Mouse (Mus musculus) neural tube, embryonic 11.5 days (tissue): ENCODE results near the gene Mpv17l. TPM values are rescaled to one million over a fixed set of nuclear protein-coding genes. Genes with fewer than 3 reads are reported as not detected.
"Not testable (repeated sequence)": the region's sequence is repeated elsewhere in the genome, so short reads cannot be mapped to it uniquely, and the experiment has no call there.

Source experiments
- ATAC-seq: fragments of 200-750 bp; cut with Nextera tagmentation; 2 replicates; pipeline ENCODE4 v1.8.0; 2017; ENCODE audit warnings: moderate number of reproducible peaks, mild to moderate bottlenecking, moderate TSS enrichment, moderate library complexity; ENCODE audit not compliant: insufficient read depth, low FRiP score, low TSS enrichment
- DNase-seq: peaks from one replicate; pipeline ENCODE4 v3.0.0-alpha.2; 2015; ENCODE audit warnings: low spot score
- H3K27ac ChIP-seq: fragments of 300-500 bp; sonication (generic); 2 replicates; pipeline ENCODE4 v1.5.1; 2014; ENCODE audit warnings: low read depth, mild to moderate bottlenecking, low read length
- H3K27me3 ChIP-seq: fragments of 300-500 bp; sonication (generic); 2 replicates; pipeline ENCODE4 v1.6.1; 2014; ENCODE audit warnings: mild to moderate bottlenecking, low read length, mixed read lengths; ENCODE audit not compliant: control insufficient read depth, insufficient read depth
- H3K36me3 ChIP-seq: fragments of 300-500 bp; sonication (generic); 2 replicates; pipeline ENCODE4 v1.6.1; 2014; ENCODE audit warnings: mild to moderate bottlenecking, low read length, moderate library complexity, mixed read lengths; ENCODE audit not compliant: control insufficient read depth, insufficient read depth
- H3K4me1 ChIP-seq: fragments of 300-500 bp; sonication (generic); 2 replicates; pipeline ENCODE4 v1.6.1; 2014; ENCODE audit warnings: low read length, mixed read lengths; ENCODE audit not compliant: control insufficient read depth, insufficient read depth
- H3K4me2 ChIP-seq: fragments of 300-500 bp; sonication (generic); 2 replicates; pipeline ENCODE4 v1.6.1; 2014; ENCODE audit warnings: low read depth, mild to moderate bottlenecking, moderate library complexity
- H3K4me3 ChIP-seq: fragments of 300-500 bp; sonication (generic); 2 replicates; pipeline ENCODE4 v1.5.1; 2014; ENCODE audit warnings: low read depth, low read length
- H3K9ac ChIP-seq: fragments of 300-500 bp; sonication (generic); 2 replicates; pipeline ENCODE4 v1.6.1; 2014; ENCODE audit warnings: mild to moderate bottlenecking, low read length
- H3K9me3 ChIP-seq: fragments of 300-500 bp; sonication (generic); 2 replicates; pipeline ENCODE4 v1.6.1; 2016; ENCODE audit warnings: low read length; ENCODE audit not compliant: control insufficient read depth
- WGBS: fragments of 180-500 bp; shearing (Covaris S2); extraction: QIAGEN DNeasy Blood & Tissue Kit; methylation state at CpG from one replicate; pipeline ENCODE4 v1.1.7; 2014; 5-methylcytosine and 5-hydroxymethylcytosine counted together
- polyA plus RNA-seq: library from polyadenylated mRNA; unstranded; fragments of >200 nt; fragmentation: Nextera tagmentation; extraction: Ambion mirVana; gene quantifications from 2 replicates; pipeline ENCODE4 v1.2.1, GENCODE M21; 2014

Gene Mpv17l
- polyA plus RNA-seq, 1 experiment from 2014 or later = 5.3 TPM

DNA sequence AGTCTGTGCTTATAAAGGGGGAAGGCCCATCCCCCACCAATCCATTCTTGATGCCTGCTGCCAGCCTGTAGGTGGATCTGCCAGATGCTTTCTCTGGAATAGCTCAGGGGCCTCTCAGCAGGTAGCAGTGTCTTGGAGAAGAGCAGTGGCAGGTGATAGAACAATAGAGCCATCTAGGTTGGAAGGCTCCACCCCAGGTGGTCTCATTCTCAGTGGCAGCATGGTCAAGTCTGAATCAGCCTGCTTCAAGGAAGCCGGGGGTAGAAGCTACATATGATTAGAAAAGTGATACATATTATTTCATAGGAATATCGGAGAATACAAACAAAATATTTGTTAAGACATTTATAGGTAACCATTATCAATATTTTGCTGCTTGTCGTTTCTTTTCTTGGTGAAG lies 78.8 kb downstream of the Mpv17l start:
- H3K27me3 ChIP-seq, DNase-seq, H3K4me3 ChIP-seq, H3K36me3 ChIP-seq, H3K4me2 ChIP-seq, H3K9ac ChIP-seq, H3K4me1 ChIP-seq, H3K9me3 ChIP-seq, H3K27ac ChIP-seq, ATAC-seq: not testable (repeated sequence)
- 68% methylated on average over 3 of the region's 3 CpGs for WGBS

DNA sequence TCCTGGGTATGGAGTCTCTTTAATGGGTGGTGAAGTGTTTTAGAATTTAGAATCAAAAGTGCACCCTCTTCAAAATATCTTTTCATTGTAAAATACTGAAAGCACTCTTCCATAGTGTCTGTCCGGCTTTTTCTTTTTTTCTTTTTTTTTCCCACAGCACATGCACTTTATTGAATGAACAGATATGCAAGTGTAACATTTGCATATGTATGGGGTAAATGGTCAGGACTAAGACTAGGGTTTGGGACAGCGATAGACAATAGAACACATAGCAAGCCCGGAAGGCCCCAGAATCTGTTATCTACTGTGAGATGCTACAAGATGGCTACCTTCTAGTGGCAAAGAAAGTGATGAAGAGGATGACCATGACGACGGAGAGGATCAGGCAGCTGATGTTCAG lies 80.2 kb downstream of the Mpv17l start:
- H3K4me2 ChIP-seq = no peak overlapping the region
- 94% methylated on average over 5 of the region's 5 CpGs for WGBS
- ATAC-seq (no peak), DNase-seq (no peak)
- no peak overlapping the region for H3K27ac ChIP-seq
- H3K36me3 ChIP-seq = no peaks in the 10 kb centered on the region
- H3K4me1 ChIP-seq = no peaks in the 10 kb centered on the region
- H3K9me3 ChIP-seq = no peaks in the 10 kb centered on the region
- no peak overlapping the region for H3K4me3 ChIP-seq
- H3K9ac ChIP-seq = no peak overlapping the region
- H3K27me3 ChIP-seq = no peaks in the 10 kb centered on the region

DNA sequence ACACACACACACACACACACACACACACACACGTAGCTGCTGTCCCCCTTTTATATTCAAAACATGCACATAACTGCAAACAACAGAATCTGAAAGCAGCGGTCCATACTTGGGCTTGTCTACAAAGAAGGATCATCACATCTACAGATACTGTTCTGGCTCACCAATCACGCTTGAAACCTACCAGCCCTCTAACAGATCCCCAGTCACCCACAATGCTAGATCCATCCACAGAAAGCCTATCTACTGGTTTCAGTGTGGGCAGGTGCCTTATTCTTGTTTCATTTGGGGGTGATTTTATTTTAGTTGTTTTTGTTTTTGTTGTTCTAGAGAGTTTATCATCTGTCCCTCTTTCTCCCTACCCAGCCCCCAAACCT lies 83.2 kb downstream of the Mpv17l start:
- H3K4me2 ChIP-seq = peak overlapping the region; percentile 71
- 72% methylated on average over 3 of the region's 3 CpGs for WGBS
- H3K36me3 ChIP-seq = no peaks in the 10 kb centered on the region
- peak overlapping the region; percentile 48 for H3K4me3 ChIP-seq
- peak overlapping the region; percentile 80; the same call in 1 of the 2 replicates for H3K9ac ChIP-seq
- H3K9me3 ChIP-seq = no peaks in the 10 kb centered on the region
- DNase-seq (no peak), ATAC-seq (peak; percentile 25; the same call in 1 of the 2 replicates)
- H3K27me3 ChIP-seq = no peaks in the 10 kb centered on the region
- H3K4me1 ChIP-seq = no peaks in the 10 kb centered on the region
- no peak overlapping the region for H3K27ac ChIP-seq

DNA sequence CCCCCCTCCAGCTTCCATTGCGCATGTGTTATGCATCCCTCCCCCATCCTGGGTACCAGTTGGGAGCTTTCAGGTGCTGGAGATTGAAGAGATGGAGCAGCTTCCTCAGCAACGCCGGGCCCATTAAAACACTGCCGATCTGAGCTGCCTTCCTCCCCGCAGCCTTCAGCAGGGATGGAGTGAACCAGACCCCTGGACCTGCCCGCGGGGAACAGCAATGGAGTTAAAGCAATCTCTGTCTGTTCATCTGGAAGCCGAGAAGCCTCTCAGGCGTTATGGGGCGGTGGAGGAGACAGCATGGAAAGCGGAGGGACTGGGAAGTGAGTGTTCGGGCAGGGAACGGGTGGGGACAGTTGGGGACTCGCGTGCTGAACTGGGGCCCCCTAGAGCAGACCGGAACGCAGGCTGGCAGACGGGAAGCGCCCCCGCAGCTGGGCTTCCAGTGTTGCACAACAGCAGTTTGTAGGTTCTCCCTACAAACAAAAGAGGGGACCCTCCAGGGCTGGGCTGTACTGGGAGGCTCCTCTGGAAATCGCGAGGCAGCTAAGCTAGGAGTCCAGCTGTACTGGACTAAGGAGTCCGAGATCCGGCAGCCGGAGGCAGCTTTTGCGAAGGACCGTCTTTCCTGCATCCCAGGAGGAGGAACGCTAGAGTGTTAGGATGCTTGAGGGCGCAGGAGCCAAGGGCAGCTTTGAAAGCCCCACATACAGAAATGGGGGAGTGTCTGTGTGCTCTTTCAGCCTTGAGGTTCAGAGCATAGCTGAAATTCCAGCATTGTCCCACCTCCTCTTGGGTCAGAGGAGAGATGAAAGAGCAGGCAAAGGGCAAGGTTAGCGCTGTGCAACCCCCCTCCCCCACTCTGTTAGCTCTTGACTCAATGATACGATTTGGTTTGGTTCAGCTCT lies 83.9 kb downstream of the Mpv17l start, which contains the start of the genes 2900011O08Rik and Ifitm7:
Gene 2900011O08Rik, plus strand, starts transcription at position 31 of the 905 bp plus-strand sequence.
Gene Ifitm7, minus strand, starts transcription at position 315 of the 905 bp plus-strand sequence.
- Histone ChIP-seq H3K4me3 (peak within 1 kb of the TSS; percentile 48), H3K4me2 (peak within 1 kb of the TSS; percentile 71), H3K36me3 (no peaks in the 10 kb centered on the region), H3K27ac (peak within 1 kb of the TSS; percentile 45), H3K9me3 (no peaks in the 10 kb centered on the region), H3K4me1 (no peaks in the 10 kb centered on the region), H3K27me3 (no peaks in the 10 kb centered on the region), H3K9ac (peak within 1 kb of the TSS; percentile 80)
- WGBS = under 1% methylated on average over 31 of the region's 31 CpGs
- DNase-seq = peak; percentile 64
- peak; percentile 82 for ATAC-seq

DNA sequence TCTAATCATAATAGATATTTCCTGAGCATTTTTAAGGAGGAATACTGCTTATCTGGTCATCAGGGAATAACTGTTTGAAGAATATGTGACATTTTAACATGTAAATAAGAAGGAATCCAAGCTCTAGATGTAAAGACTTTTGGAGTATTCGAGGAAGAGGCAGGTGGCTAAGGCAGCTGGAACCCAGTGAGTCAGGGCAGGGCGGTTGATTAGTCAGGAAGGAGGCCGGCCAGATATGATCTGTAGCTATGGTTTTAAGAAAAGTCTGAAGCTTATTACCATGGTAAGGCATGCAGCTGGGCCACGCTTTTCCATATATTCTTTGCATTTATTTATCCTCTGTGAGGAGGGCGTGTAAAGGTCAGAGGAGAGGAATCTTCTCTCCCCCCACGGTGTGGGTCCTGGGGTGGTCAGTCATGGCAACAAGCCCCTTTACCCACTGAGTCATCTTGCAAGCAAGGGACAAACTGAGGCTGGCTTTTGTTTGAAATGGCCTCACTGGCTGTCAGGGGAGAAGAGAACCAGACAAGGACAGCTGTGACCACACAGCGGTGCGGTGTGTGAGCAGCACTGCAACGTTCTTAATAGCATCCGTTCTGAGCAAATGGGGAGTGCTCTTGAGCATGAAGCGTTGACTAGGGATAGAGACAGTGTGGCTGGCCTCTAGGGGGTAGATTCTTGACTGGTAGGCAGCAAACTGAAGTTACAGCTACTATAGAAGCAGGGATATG lies 89.7 kb downstream of the Mpv17l start:
- Histone ChIP-seq H3K27me3 (no peaks in the 10 kb centered on the region), H3K27ac (no peak overlapping the region), H3K9ac (no peak overlapping the region), H3K9me3 (no peaks in the 10 kb centered on the region), H3K4me2 (no peak overlapping the region), H3K4me1 (no peaks in the 10 kb centered on the region), H3K36me3 (no peaks in the 10 kb centered on the region), H3K4me3 (no peak overlapping the region)
- DNase-seq (no peak), ATAC-seq (no peak)
- 83% methylated on average over 11 of the region's 11 CpGs for WGBS

DNA sequence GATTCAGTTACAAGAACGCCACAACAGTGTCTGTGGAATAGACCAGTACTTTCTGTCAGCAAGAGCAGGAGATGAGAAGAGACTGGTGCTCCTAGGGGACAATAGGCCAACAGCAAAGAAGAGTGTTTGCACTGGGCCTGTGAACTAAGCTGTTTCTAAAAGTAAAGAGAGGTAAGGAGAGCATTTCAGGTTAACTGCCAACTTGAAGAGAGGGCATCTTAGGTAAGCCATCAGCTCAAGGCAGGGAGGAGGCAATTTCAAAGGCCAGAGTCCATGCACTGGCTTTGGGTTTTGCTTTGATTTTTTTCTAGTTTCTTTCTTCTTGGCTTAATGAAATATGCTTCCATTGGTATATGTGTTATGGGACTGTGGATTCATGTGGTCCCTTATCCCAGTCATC lies 91.1 kb downstream of the Mpv17l start:
- ATAC-seq = no peak
- DNase-seq = no peak
- Histone ChIP-seq H3K4me3 (no peak overlapping the region), H3K4me1 (no peaks in the 10 kb centered on the region), H3K27me3 (no peaks in the 10 kb centered on the region), H3K9ac (no peak overlapping the region), H3K4me2 (no peak overlapping the region), H3K9me3 (no peaks in the 10 kb centered on the region), H3K27ac (no peak overlapping the region), H3K36me3 (no peaks in the 10 kb centered on the region)
- 80% methylated on average over 1 of the region's 1 CpGs for WGBS

DNA sequence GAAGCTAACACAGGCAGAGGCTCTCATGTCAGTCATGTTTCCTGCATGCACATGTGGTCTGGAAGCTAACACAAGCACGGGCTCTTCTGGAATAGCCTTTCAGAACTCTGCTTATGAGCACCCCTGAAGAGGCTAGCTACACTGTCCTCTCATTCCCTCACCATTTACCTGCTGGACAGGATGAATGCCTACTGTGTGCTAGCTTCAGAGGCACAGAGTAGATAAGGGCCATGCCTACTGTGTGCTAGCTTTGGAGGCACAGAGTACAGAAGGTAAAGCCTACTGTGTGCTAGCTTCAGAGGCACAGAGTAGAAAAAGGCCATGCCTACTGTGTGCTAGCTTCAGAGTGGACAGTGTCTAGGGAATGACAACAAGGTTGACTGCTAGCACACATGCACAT lies 91.5 kb downstream of the Mpv17l start:
- no peaks in the 10 kb centered on the region for H3K36me3 ChIP-seq
- no peaks in the 10 kb centered on the region for H3K9me3 ChIP-seq
- H3K27me3 ChIP-seq = no peaks in the 10 kb centered on the region
- no peak overlapping the region for H3K4me2 ChIP-seq
- ATAC-seq (no peak), DNase-seq (no peak)
- no peak overlapping the region for H3K4me3 ChIP-seq
- H3K4me1 ChIP-seq = no peaks in the 10 kb centered on the region
- 90% methylated on average over 1 of the region's 1 CpGs for WGBS
- H3K27ac ChIP-seq = no peak overlapping the region
- H3K9ac ChIP-seq = no peak overlapping the region
